In genomic region chr19:3550101-3550500, GRCm38 (mm10) we compare ENCODE assay signal across 32 mouse cellular contexts.
"Had no signal": no experiment of that assay in that cellular context is flagged by ENCODE, and none has a peak within 500 bp of the region (broad histone marks: within the 10 kb centered on the region; RNA-seq: fewer than 3 reads in every experiment).

No protein-coding gene starts in this region.

- H3K4me1 ChIP-seq: limb, embryonic 10.5 days; limb, embryonic 15.5 days; midbrain, embryonic 10.5 days; midbrain, embryonic 12.5 days; neural tube, embryonic 12.5 days had no signal

- ATAC-seq: liver, embryonic 12.5 days; liver, postnatal 0 days; lung, postnatal 0 days; midbrain, embryonic 13.5 days; midbrain, embryonic 15.5 days; midbrain, embryonic 16.5 days had no signal

- H3K4me3 ChIP-seq: limb, embryonic 10.5 days; limb, embryonic 12.5 days; limb, embryonic 13.5 days; limb, embryonic 15.5 days; liver, embryonic 12.5 days; liver, embryonic 13.5 days; liver, embryonic 15.5 days; lung, embryonic 15.5 days; megakaryocyte, embryonic 14.5 days; midbrain, embryonic 10.5 days; midbrain, embryonic 12.5 days; midbrain, embryonic 13.5 days; midbrain, embryonic 15.5 days; myocyte; neural tube, embryonic 12.5 days had no signal

- H3K9me3 ChIP-seq: limb, embryonic 10.5 days; limb, embryonic 12.5 days; limb, embryonic 13.5 days; limb, embryonic 15.5 days; liver, embryonic 12.5 days; liver, embryonic 13.5 days; liver, embryonic 15.5 days; lung, embryonic 15.5 days; megakaryocyte, embryonic 14.5 days; midbrain, embryonic 10.5 days; midbrain, embryonic 12.5 days; midbrain, embryonic 13.5 days; midbrain, embryonic 15.5 days; neural tube, embryonic 12.5 days had no signal

- H3K27ac ChIP-seq: limb, embryonic 10.5 days; limb, embryonic 12.5 days; limb, embryonic 13.5 days; limb, embryonic 15.5 days; liver, embryonic 12.5 days; liver, embryonic 13.5 days; liver, embryonic 14.5 days; liver, embryonic 15.5 days; lung, embryonic 15.5 days; macrophage; midbrain, embryonic 10.5 days; midbrain, embryonic 12.5 days; midbrain, embryonic 13.5 days; midbrain, embryonic 15.5 days; neural tube, embryonic 12.5 days had no signal

- H3K4me2 ChIP-seq: limb, embryonic 12.5 days; limb, embryonic 13.5 days; limb, embryonic 15.5 days; liver, embryonic 11.5 days; liver, embryonic 12.5 days; liver, embryonic 13.5 days; liver, embryonic 15.5 days; lung, embryonic 14.5 days; lung, embryonic 15.5 days; midbrain, embryonic 11.5 days; midbrain, embryonic 12.5 days; midbrain, embryonic 13.5 days; midbrain, embryonic 15.5 days; neural tube, embryonic 12.5 days had no signal

- H3K36me3 ChIP-seq: lung, embryonic 15.5 days; midbrain, embryonic 15.5 days had no signal

- H3K9ac ChIP-seq: limb, embryonic 12.5 days; limb, embryonic 13.5 days; limb, embryonic 15.5 days; liver, embryonic 12.5 days; liver, embryonic 13.5 days; liver, embryonic 14.5 days; liver, embryonic 15.5 days; liver, postnatal 0 days; lung, embryonic 14.5 days; lung, embryonic 15.5 days; midbrain, embryonic 12.5 days; midbrain, embryonic 13.5 days; midbrain, embryonic 15.5 days; neural tube, embryonic 12.5 days had no signal

- H3K27me3 ChIP-seq: limb, embryonic 12.5 days; limb, embryonic 13.5 days; limb, embryonic 15.5 days; liver, embryonic 12.5 days; liver, embryonic 13.5 days; liver, embryonic 15.5 days; lung, embryonic 15.5 days; megakaryocyte, embryonic 14.5 days; midbrain, embryonic 12.5 days; midbrain, embryonic 13.5 days; midbrain, embryonic 15.5 days; neural tube, embryonic 12.5 days had no signal

- DNase-seq: left cerebral cortex, postnatal 4 days; liver; liver, embryonic 13.5 days; liver, postnatal 0 days; lung, adult 18-20 months; lung, adult 2 months; lung, embryonic 14.5 days; lung, postnatal 10 days; lung, postnatal 14 days; lung, postnatal 36 days; lung, postnatal 4 days; midbrain, embryonic 14.5 days had no signal
